Mouse (Mus musculus): ENCODE measurements around the gene Rnf167.

Gene Rnf167

GRCm38 (mm10) chr11:70654923-70655570, 8.0 kb downstream of the Rnf167 start:
- DNase-seq (ENCODE audit: low spot score in 2 of 2), result peak; percentile 84 to 87

GRCm38 (mm10) chr11:70655571-70656455, 8.8 kb downstream of the Rnf167 start:
- peak in 1 of 2 experiments; percentile 51 for DNase-seq (ENCODE audit: low spot score in 2 of 2)

- DNase-seq (ENCODE audit: low spot score in 2 of 2), result peak in 1 of 2 experiments; percentile 57
Measured at GRCm38 (mm10) chr11:70656456-70656927, 9.5 kb downstream of the Rnf167 start.

GRCm38 (mm10) chr11:70656964-70657363, 9.9 kb downstream of the Rnf167 start, which contains the start of gene Eno3:
Gene Eno3, plus strand, starts transcription at chr11:70657202.
- peak in 1 of 2 experiments; percentile 28 for DNase-seq (ENCODE audit: low spot score in 2 of 2)

- peak in 1 of 2 experiments; percentile 17 for DNase-seq (ENCODE audit: low spot score in 2 of 2)
Measured at GRCm38 (mm10) chr11:70657573-70657972, 10.5 kb downstream of the Rnf167 start.

- no peak for DNase-seq (ENCODE audit: low spot score in 2 of 2)
Measured at GRCm38 (mm10) chr11:70657991-70658390, 11.0 kb downstream of the Rnf167 start.

- no peak for DNase-seq (ENCODE audit: low spot score in 2 of 2)
Measured at GRCm38 (mm10) chr11:70658521-70658920, 11.5 kb downstream of the Rnf167 start.

GRCm38 (mm10) chr11:70658942-70659341, 11.9 kb downstream of the Rnf167 start:
- no peak for DNase-seq (ENCODE audit: low spot score in 2 of 2)

GRCm38 (mm10) chr11:70660571-70660970, 13.5 kb downstream of the Rnf167 start:
- DNase-seq (ENCODE audit: low spot score in 2 of 2), result no peak

- DNase-seq (ENCODE audit: low spot score in 2 of 2), result no peak
Measured at GRCm38 (mm10) chr11:70663101-70663500, 16.1 kb downstream of the Rnf167 start.

GRCm38 (mm10) chr11:70663957-70664356, 16.9 kb downstream of the Rnf167 start:
- no peak for DNase-seq (ENCODE audit: low spot score in 2 of 2)

GRCm38 (mm10) chr11:70664741-70665140, 17.7 kb downstream of the Rnf167 start:
- DNase-seq (ENCODE audit: low spot score in 2 of 2), result no peak

GRCm38 (mm10) chr11:70666687-70667086, 19.7 kb downstream of the Rnf167 start:
- no peak for DNase-seq (ENCODE audit: low spot score in 2 of 2)

GRCm38 (mm10) chr11:70667271-70668150, 20.5 kb downstream of the Rnf167 start:
- DNase-seq (ENCODE audit: low spot score in 2 of 2), result no peak

GRCm38 (mm10) chr11:70668335-70668770, 21.3 kb downstream of the Rnf167 start:
- DNase-seq (ENCODE audit: low spot score in 2 of 2), result peak in 1 of 2 experiments; percentile 89

GRCm38 (mm10) chr11:70668771-70669505, 21.9 kb downstream of the Rnf167 start, which contains the start of gene Spag7:
Gene Spag7, minus strand, starts transcription at chr11:70669416.
- peak; percentile 99 to 100 for DNase-seq (ENCODE audit: low spot score in 2 of 2)

GRCm38 (mm10) chr11:70669582-70670345, 22.7 kb downstream of the Rnf167 start:
- DNase-seq (ENCODE audit: low spot score in 2 of 2), result peak; percentile 84 to 85

GRCm38 (mm10) chr11:70670483-70670882, 23.4 kb downstream of the Rnf167 start:
- DNase-seq (ENCODE audit: low spot score in 2 of 2), result no peak

- DNase-seq (ENCODE audit: low spot score in 2 of 2), result no peak
Measured at GRCm38 (mm10) chr11:70671333-70672047, 24.5 kb downstream of the Rnf167 start.
